Mouse (Mus musculus) olfactory bulb, adult 2 months (tissue): ENCODE measurements around the gene Pip5k1b. TPM values are rescaled to one million over a fixed set of nuclear protein-coding genes. Genes with fewer than 3 reads are reported as not detected.

Experiments used
- H3K27ac ChIP-seq: fragments of 200-500 bp; 2 replicates; pipeline ENCODE4 v1.5.1; 2012; ENCODE audit warnings: low read depth, low read length; ENCODE audit not compliant: insufficient read depth
- H3K4me1 ChIP-seq: fragments of 200-500 bp; 2 replicates; pipeline ENCODE4 v1.6.1; 2012; ENCODE audit warnings: low read length; ENCODE audit not compliant: control insufficient read depth, insufficient read depth
- H3K4me3 ChIP-seq: fragments of 200-500 bp; 2 replicates; pipeline ENCODE4 v1.5.1; 2012; ENCODE audit warnings: mild to moderate bottlenecking, low read depth, low read length, moderate library complexity; ENCODE audit not compliant: insufficient read depth
- CTCF ChIP-seq: fragments of 200-500 bp; IDR thresholded peaks from 2 replicates; pipeline ENCODE4 v1.5.1; 2012; ENCODE audit warnings: low read depth, mild to moderate bottlenecking, low read length, moderate library complexity; ENCODE audit not compliant: insufficient read depth
- POLR2A ChIP-seq: fragments of 200-500 bp; IDR thresholded peaks from 2 replicates; pipeline ENCODE4 v1.6.1; 2012; ENCODE audit warnings: mild to moderate bottlenecking, low read depth, low read length, moderate library complexity; ENCODE audit not compliant: insufficient read depth
- WGBS: fragments of 180-500 bp; shearing (Covaris S2); methylation state at CpG from one replicate; pipeline ENCODE4 v1.1.7; 2018; 5-methylcytosine and 5-hydroxymethylcytosine counted together
- polyA plus RNA-seq: library from polyadenylated mRNA; stranded (reverse); fragments of >200 nt; gene quantifications from 2 replicates; pipeline ENCODE4 v1.2.4, GENCODE M21; 2012; ENCODE audit warnings: low replicate concordance; ENCODE audit not compliant: missing spikeins, insufficient read depth, insufficient read length

Pip5k1b gene
- polyA plus RNA-seq, 1 experiment, result not detected

GRCm38 (mm10) chr19:24499291-24499690, 56.4 kb downstream of the Pip5k1b start:
- Histone ChIP-seq H3K4me1 (no peaks in the 10 kb centered on the region; the same call in 1 of the 2 replicates), H3K27ac (no peak overlapping the region), H3K4me3 (no peak overlapping the region)
- WGBS, result 73% methylated on average over 3 of the region's 3 CpGs
- no peak for TF ChIP-seq POLR2A
- TF ChIP-seq CTCF, result no peak

DNA sequence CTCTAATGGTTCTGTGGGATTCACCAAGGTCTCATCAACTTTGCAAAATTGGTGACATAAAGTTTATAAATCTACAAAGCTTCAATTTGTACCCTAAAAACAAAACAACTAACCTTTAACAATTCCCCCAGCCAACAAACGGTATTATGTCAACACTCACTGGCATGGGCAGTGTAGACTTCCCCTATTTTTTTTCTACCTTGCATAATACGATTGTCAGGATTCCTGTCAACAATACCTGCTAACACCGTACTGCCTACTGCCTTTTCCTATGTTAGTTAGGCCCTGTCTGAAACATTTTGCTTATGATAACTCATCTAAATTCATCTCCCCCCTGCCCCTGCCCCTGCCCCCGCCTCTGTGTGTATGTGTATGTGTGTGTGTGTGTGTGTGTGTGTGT, 61.8 kb downstream of the Pip5k1b start:
- Histone ChIP-seq H3K4me3 (no peak overlapping the region), H3K4me1 (no peaks in the 10 kb centered on the region), H3K27ac (no peak overlapping the region)
- no peak for TF ChIP-seq CTCF
- TF ChIP-seq POLR2A, result no peak
- WGBS, result 89% methylated on average over 4 of the region's 4 CpGs

DNA sequence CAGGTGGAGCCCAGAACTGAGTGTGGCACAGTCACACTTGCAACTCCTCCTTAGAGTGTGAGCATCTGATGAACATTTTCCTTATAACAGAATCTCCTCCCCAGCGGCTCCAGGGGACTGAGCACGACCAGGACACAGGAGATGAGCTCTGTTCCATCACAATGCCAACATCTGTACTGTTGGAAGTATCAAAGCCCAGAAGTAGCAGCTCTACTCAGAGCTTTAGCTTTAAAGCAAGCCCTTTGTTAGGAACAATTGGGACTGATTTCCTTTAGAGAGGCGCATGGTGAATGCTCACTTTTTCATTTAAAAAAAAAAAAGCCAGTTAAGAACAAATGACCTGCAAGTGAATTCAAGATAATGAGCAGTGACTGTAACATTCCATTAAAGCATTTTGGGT, 63.8 kb downstream of the Pip5k1b start:
- no peak overlapping the region for H3K27ac ChIP-seq
- H3K4me3 ChIP-seq, result no peak overlapping the region
- WGBS, result 47% methylated on average over 3 of the region's 3 CpGs
- TF ChIP-seq CTCF (no peak), POLR2A (no peak)
- H3K4me1 ChIP-seq, result no peaks in the 10 kb centered on the region

DNA sequence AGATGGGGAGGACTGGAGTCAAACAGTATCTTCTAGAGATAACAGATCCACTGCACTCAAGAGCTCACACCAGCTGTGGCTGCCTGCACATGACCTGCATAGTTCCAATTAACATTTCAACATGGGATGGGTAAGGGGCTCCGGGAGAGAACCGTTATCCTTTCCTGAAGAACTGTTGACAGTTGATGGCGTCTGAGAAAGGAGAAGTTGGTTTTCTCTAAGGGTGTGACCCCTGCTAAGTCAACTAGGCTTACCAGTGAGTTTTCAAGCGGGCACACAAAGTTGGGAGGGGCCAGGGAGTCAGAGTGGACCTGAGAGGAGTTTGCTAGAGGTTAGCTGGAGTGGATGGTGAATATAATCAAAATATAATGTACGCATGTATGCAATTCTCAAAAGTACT, 65.4 kb downstream of the Pip5k1b start:
- WGBS, result 79% methylated on average over 5 of the region's 5 CpGs
- Histone ChIP-seq H3K4me3 (no peak overlapping the region), H3K4me1 (no peaks in the 10 kb centered on the region), H3K27ac (no peak overlapping the region)
- TF ChIP-seq CTCF, result no peak
- TF ChIP-seq POLR2A, result no peak

- TF ChIP-seq CTCF (no peak), POLR2A (no peak)
- no peaks in the 10 kb centered on the region for H3K4me1 ChIP-seq
- WGBS, result 86% methylated on average over 8 of the region's 8 CpGs
- H3K4me3 ChIP-seq, result no peak overlapping the region
- H3K27ac ChIP-seq, result no peak overlapping the region
Measured at GRCm38 (mm10) chr19:24486433-24487296, 69.0 kb downstream of the Pip5k1b start.

DNA sequence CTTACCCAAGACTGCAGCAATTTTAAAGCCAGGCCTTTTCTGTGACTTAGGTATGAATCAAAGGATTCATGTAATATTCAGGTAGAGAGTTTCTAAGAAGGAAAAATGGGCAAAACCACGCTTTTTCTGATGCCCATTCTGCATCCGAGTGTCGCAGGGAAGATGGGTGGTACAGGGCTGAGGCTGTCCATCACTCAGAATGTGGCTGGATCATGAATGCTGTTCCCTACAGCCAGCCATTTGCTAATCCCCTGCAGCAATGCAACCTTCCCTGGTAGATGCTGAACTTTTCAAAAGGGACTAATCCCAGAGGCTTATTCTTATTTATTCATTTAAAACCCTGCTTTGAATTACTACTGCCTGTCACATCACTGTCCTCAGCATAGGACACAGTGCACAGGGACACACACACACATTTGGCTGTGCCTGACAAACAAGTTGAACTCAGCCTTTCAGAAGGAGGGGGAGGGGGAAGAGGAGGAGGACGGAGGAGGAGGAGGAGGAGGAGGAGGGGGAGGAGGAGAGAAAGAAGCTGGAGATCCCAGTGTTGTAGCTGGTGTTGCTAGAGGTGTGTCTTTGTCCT, 71.0 kb downstream of the Pip5k1b start:
- TF ChIP-seq CTCF, result no peak
- TF ChIP-seq POLR2A, result no peak
- Histone ChIP-seq H3K27ac (no peak overlapping the region), H3K4me1 (no peaks in the 10 kb centered on the region), H3K4me3 (no peak overlapping the region)
- 32% methylated on average over 4 of the region's 4 CpGs for WGBS

DNA sequence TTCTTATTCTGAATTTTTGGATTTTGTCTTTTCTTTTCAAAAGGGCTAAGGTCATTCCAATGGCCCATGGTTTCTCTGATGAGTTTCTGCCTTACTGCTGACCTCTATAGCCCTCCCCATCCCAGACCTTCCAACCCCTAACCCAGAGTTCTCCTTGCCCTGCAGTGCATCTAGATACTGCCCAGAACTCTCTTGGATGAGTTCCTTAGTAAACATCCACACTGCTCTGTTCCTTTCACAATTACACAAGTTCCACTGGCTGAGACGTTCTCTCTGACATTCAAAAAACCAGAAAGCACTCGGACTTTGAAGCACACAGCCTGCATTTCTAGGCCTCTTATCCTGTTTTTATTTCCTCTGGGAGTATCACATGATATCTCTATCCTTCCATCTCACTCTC, 74.8 kb downstream of the Pip5k1b start:
- no peak overlapping the region for H3K4me3 ChIP-seq
- WGBS, result 34% methylated on average over 2 of the region's 2 CpGs

GRCm38 (mm10) chr19:24476929-24477882, 78.5 kb downstream of the Pip5k1b start, which contains the start of gene Fam122a:
Fam122a (minus strand) TSS chr19:24477356.
- WGBS, result under 1% methylated on average over 92 of the region's 92 CpGs
- Histone ChIP-seq H3K27ac (peak within 1 kb of the TSS; percentile 88), H3K4me1 (peaks cover 2% of the 10 kb centered on the region; the same call in 1 of the 2 replicates), H3K4me3 (peak within 1 kb of the TSS; percentile 93)
- no peak for TF ChIP-seq CTCF
- TF ChIP-seq POLR2A, result peak; percentile 93

More for the DNA sequence above, 74.8 kb downstream of the Pip5k1b start:
- H3K27ac ChIP-seq, result no peak overlapping the region
- no peak for TF ChIP-seq POLR2A
- TF ChIP-seq CTCF, result no peak
- peaks cover 2% of the 10 kb centered on the region; the same call in 1 of the 2 replicates for H3K4me1 ChIP-seq
